Mouse (Mus musculus) granulocyte monocyte progenitor cell, adult 5-6 weeks (primary cell): ENCODE measurements around the gene Isy1. TPM values are rescaled to one million over a fixed set of nuclear protein-coding genes. Genes with fewer than 3 reads are reported as not detected.

Source experiments
- ATAC-seq: replicated peaks from 2 replicates; pipeline ENCODE4 v1.8.0; 2016; ENCODE audit warnings: mild to moderate bottlenecking, moderate TSS enrichment, inconsistent platforms; ENCODE audit not compliant: poor library complexity, severe bottlenecking
- total RNA-seq, 2 experiments: library from RNA; stranded (forward) in 1 of 2; stranded (reverse) in 1 of 2; fragments of 200-712, 200-1000 nt in 1 of 2; fragments of >200 nt in 1 of 2; fragmentation: Nextera tagmentation in 1 of 2; gene quantifications; 2 replicates each; pipeline ENCODE4 v1.2.3; 2014 to 2017

Gene Isy1
- total RNA-seq, 2 experiments from 2014 or later, result 61.0 to 127 TPM

GRCm38 (mm10) chr6:87806028-87806427 lies 32.6 kb downstream of the Isy1 start:
- ATAC-seq, result peak; percentile 63

- no peak for ATAC-seq
Measured at GRCm38 (mm10) chr6:87805448-87805847, 33.1 kb downstream of the Isy1 start.

GRCm38 (mm10) chr6:87804886-87805285 lies 33.7 kb downstream of the Isy1 start:
- ATAC-seq, result no peak

GRCm38 (mm10) chr6:87804036-87804435 lies 34.6 kb downstream of the Isy1 start:
- ATAC-seq, result no peak

GRCm38 (mm10) chr6:87802462-87802861 lies 36.1 kb downstream of the Isy1 start:
- peak; percentile 50 for ATAC-seq

- ATAC-seq, result no peak
Measured at GRCm38 (mm10) chr6:87799576-87799975, 39.0 kb downstream of the Isy1 start.

GRCm38 (mm10) chr6:87797321-87797720 lies 41.3 kb downstream of the Isy1 start:
- ATAC-seq, result no peak

GRCm38 (mm10) chr6:87796251-87796880 lies 42.2 kb downstream of the Isy1 start:
- ATAC-seq, result no peak

GRCm38 (mm10) chr6:87795385-87796150 lies 43.0 kb downstream of the Isy1 start:
- ATAC-seq, result no peak

- ATAC-seq, result no peak
Measured at GRCm38 (mm10) chr6:87793821-87794510, 44.6 kb downstream of the Isy1 start.

- ATAC-seq, result no peak
Measured at GRCm38 (mm10) chr6:87791826-87792225, 46.8 kb downstream of the Isy1 start.

- ATAC-seq, result peak; percentile 38
Measured at GRCm38 (mm10) chr6:87790779-87791480, 47.7 kb downstream of the Isy1 start.

GRCm38 (mm10) chr6:87789791-87790190 lies 48.8 kb downstream of the Isy1 start:
- ATAC-seq, result peak; percentile 38

- peak; percentile 76 for ATAC-seq
Measured at GRCm38 (mm10) chr6:87788896-87789587, 49.6 kb downstream of the Isy1 start.

- no peak for ATAC-seq
Measured at GRCm38 (mm10) chr6:87788266-87788895, 50.2 kb downstream of the Isy1 start.

GRCm38 (mm10) chr6:87787108-87787890 lies 51.3 kb downstream of the Isy1 start:
- no peak for ATAC-seq

GRCm38 (mm10) chr6:87786621-87787020 lies 52.0 kb downstream of the Isy1 start:
- ATAC-seq, result no peak

- ATAC-seq, result no peak
Measured at GRCm38 (mm10) chr6:87784033-87784432, 54.6 kb downstream of the Isy1 start.
